In genomic region chr11:120262356-120262901, GRCm38 (mm10) we compare ENCODE assay signal across 8 mouse cellular contexts. TPM values are rescaled to one million over a fixed set of nuclear protein-coding genes. Genes with fewer than 3 reads are reported as not detected.
DNase-seq lines count a peak whose midpoint lies in the region; ATAC-seq and TF ChIP-seq lines count a peak whose summit lies in the region.

No protein-coding gene starts in this region.

- no peaks in the 10 kb centered on the region for H3K36me3 ChIP-seq in heart, adult 2 months (ENCODE audit: control insufficient read depth, insufficient read depth, low read length)
- no peaks in the 10 kb centered on the region for H3K36me3 ChIP-seq in liver, embryonic 12.5 days
- H3K36me3 ChIP-seq in myocyte (ENCODE audit: control insufficient read depth, insufficient read depth): no peaks in the 10 kb centered on the region
- H3K36me3 ChIP-seq in stomach, embryonic 16.5 days (ENCODE audit: control insufficient read depth, insufficient read depth, low read length): no peaks in the 10 kb centered on the region

- no peak overlapping the region; the same call in 1 of the 2 replicates for H3K27ac ChIP-seq in heart, adult 2 months
- H3K27ac ChIP-seq in liver, embryonic 12.5 days: no peak overlapping the region
- H3K27ac ChIP-seq in stomach, embryonic 16.5 days (ENCODE audit: low read length): peak overlapping the region; percentile 89

- H3K4me1 ChIP-seq in heart, adult 2 months (ENCODE audit: control insufficient read depth, insufficient read depth, low read length): peaks cover 30% of the 10 kb centered on the region
- peaks cover 46% of the 10 kb centered on the region for H3K4me1 ChIP-seq in liver, embryonic 12.5 days
- H3K4me1 ChIP-seq in stomach, embryonic 16.5 days (ENCODE audit: control insufficient read depth, insufficient read depth, low read length): peaks cover 83% of the 10 kb centered on the region

- H3K27me3 ChIP-seq in heart, adult 2 months (ENCODE audit: control insufficient read depth, insufficient read depth, low read length): no peaks in the 10 kb centered on the region
- peaks cover 4% of the 10 kb centered on the region; the same call in 1 of the 2 replicates for H3K27me3 ChIP-seq in liver, embryonic 12.5 days (replicated peaks)
- no peaks in the 10 kb centered on the region for H3K27me3 ChIP-seq in myocyte (ENCODE audit: control insufficient read depth, insufficient read depth, insufficient read length)
- H3K27me3 ChIP-seq in stomach, embryonic 16.5 days (ENCODE audit: control insufficient read depth, insufficient read depth, low read length): no peaks in the 10 kb centered on the region

- ATAC-seq in liver, embryonic 12.5 days: 0 out of 2 replicates have a peak, but pooled peaks have one; percentile 4
- ATAC-seq in stomach, embryonic 16.5 days (ENCODE audit: insufficient read depth, low FRiP score): peak; percentile 38

- H3K9ac ChIP-seq in heart, adult 2 months (ENCODE audit: low read depth, low read length): no peak overlapping the region
- no peak overlapping the region for H3K9ac ChIP-seq in liver, embryonic 12.5 days
- H3K9ac ChIP-seq in stomach, embryonic 16.5 days (ENCODE audit: low read length): no peak overlapping the region

- H3K4me3 ChIP-seq in heart, adult 2 months: no peak overlapping the region
- no peak overlapping the region for H3K4me3 ChIP-seq in liver, embryonic 12.5 days
- no peak overlapping the region for H3K4me3 ChIP-seq in myocyte
- no peak overlapping the region for H3K4me3 ChIP-seq in stomach, embryonic 16.5 days (replicated peaks; ENCODE audit: low read length)

- TF ChIP-seq CTCF in heart, adult 2 months (IDR thresholded peaks at IDR 0.05): peak; percentile 84

- H3ac ChIP-seq in myocyte (ENCODE audit: control insufficient read depth, insufficient read length): no peak overlapping the region

- intact Hi-C loops in heart, adult 2 months (cut with DNase I): loop anchor here (1.0 to 2.0 kb wide), 2 partner anchors 24 to 44 kb away; no protein-coding TSS in a partner anchor

- no peak overlapping the region for H3K4me2 ChIP-seq in liver, embryonic 12.5 days
- H3K4me2 ChIP-seq in myocyte (ENCODE audit: low read depth): peak overlapping the region; percentile 49
- 0 out of 2 replicates have a peak overlapping the region, but pooled peaks have one; percentile 25 for H3K4me2 ChIP-seq in stomach, embryonic 16.5 days (ENCODE audit: low read depth, low read length)

- 23% methylated on average over 8 of the region's 8 CpGs for WGBS in heart, adult 2 months
- WGBS in liver, embryonic 12.5 days (ENCODE audit: insufficient replicate concordance): 35% methylated on average over 8 of the region's 8 CpGs
- WGBS in stomach, embryonic 16.5 days: 21% methylated on average over 8 of the region's 8 CpGs

- 0 out of 2 replicates have a peak, but pooled peaks have one; percentile 30 for TF ChIP-seq EP300 in heart, adult 2 months (IDR thresholded peaks at IDR 0.05; ENCODE audit: insufficient read depth, low read depth, low read length)

- 0 out of 2 replicates have a peak, but pooled peaks cover 1% of the 10 kb centered on the region for H3K79me2 ChIP-seq in heart, adult 2 months (replicated peaks; ENCODE audit: control insufficient read depth, insufficient read depth, low read length)
- H3K79me2 ChIP-seq in myocyte (ENCODE audit: control insufficient read depth, insufficient read depth): peaks cover 20% of the 10 kb centered on the region

- no peak for TF ChIP-seq POLR2A in heart, adult 2 months (IDR thresholded peaks at IDR 0.05; ENCODE audit: insufficient read depth, low read depth, low read length)
- no peak for TF ChIP-seq POLR2A in myocyte (IDR thresholded peaks at IDR 0.05; ENCODE audit: insufficient read length, low read depth)

- no peaks in the 10 kb centered on the region for H3K9me3 ChIP-seq in liver, embryonic 12.5 days (replicated peaks)
- no peaks in the 10 kb centered on the region for H3K9me3 ChIP-seq in stomach, embryonic 16.5 days (replicated peaks; ENCODE audit: control insufficient read depth, low read length)

- peak; percentile 61 to 68 for DNase-seq in right cerebral cortex, adult 2 months (ENCODE audit: low spot score in 2 of 2)
- DNase-seq in right cerebral cortex, postnatal 25 days: no peak
- DNase-seq in embryo, embryonic 10 days (ENCODE audit: low spot score): peak; percentile 81
- DNase-seq in heart, adult 2 months: peak; percentile 82 to 83
- DNase-seq in kidney, adult 8-10 months: peak; percentile 89 to 91

TF ChIP-seq in myocyte, 11 proteins besides CTCF, POLR2A, EP300 and RAD21:
- peak in 1 of 3 experiments; percentile 31 for TF ChIP-seq MYOG (IDR thresholded peaks at IDR 0.05; ENCODE audit: control insufficient read depth in 1 of 3, insufficient read depth in 1 of 3, insufficient read length in 2 of 3, low read depth in 2 of 3)
- TF ChIP-seq TCF3 (IDR thresholded peaks at IDR 0.05; ENCODE audit: insufficient read length, low read depth): no peak
- TF ChIP-seq POLR2AphosphoS2 (IDR thresholded peaks at IDR 0.05; ENCODE audit: insufficient read length, low read depth): no peak
- TF ChIP-seq MYOD1 (IDR thresholded peaks at IDR 0.05; ENCODE audit: control insufficient read depth in 1 of 3, insufficient read length in 2 of 3, low read depth in 2 of 3): peak in 1 of 3 experiments; percentile 46
- no peak for TF ChIP-seq REST (IDR thresholded peaks at IDR 0.05; ENCODE audit: insufficient read depth, insufficient read length)
- TF ChIP-seq SRF (IDR thresholded peaks at IDR 0.05; ENCODE audit: control insufficient read depth, insufficient read length, low read depth): no peak
TF ChIP-seq in myocyte: peak in this region for 2.

RNA-seq across cellular contexts. Expression of gene Bahcc1, which starts 29.7 kb away (rescaled TPM):
- total RNA-seq in heart, adult 2 months (2021): 1 to 10 TPM; 5.4 to 9.7 TPM
- 5.9 and 6.4 TPM in 2 replicates for polyA plus RNA-seq in heart, adult 2 months (2012; rRNA removed)
- 3.0 and 3.5 TPM in 2 replicates for polyA plus RNA-seq in liver, embryonic 12.5 days (2016; fragmentation: Nextera tagmentation; extraction: Ambion mirVana)
- polyA plus RNA-seq in myocyte (2012; fragmentation: generic; extraction: Trizol): 6.3 TPM
- 4.5 and 5.6 TPM in 2 replicates for polyA plus RNA-seq in stomach, embryonic 16.5 days (2015; fragmentation: Nextera tagmentation; extraction: Ambion mirVana)
